Mouse (Mus musculus) small intestine, adult 10 weeks (tissue): ENCODE measurements around the gene Cst6. TPM values are rescaled to one million over a fixed set of nuclear protein-coding genes. Genes with fewer than 3 reads are reported as not detected.

ENCODE experiments used
- polyA plus RNA-seq: library from polyadenylated mRNA; stranded (reverse); fragments of 350-450 nt; fragmentation: Illumina TruSeq; extraction: RNeasy Lipid Tissue Mini Kit (QIAGEN cat#74804); gene quantifications from one replicate; pipeline ENCODE4 v1.2.3, GENCODE M21; 2014; ENCODE audit warnings: low replicate concordance

The Cst6 gene
- 1.3 TPM for polyA plus RNA-seq

GRCm38 (mm10) chr19:5349502-5349873, at the start of gene Cst6:
Gene Cst6, minus strand, starts transcription at chr19:5349574.

GRCm38 (mm10) chr19:5388588-5389242, 39.3 kb upstream of the Cst6 start, which contains the start of gene Sart1:
Gene Sart1, minus strand, starts transcription at chr19:5388703.

GRCm38 (mm10) chr19:5367053-5367359, 17.6 kb upstream of the Cst6 start, which contains the start of gene Banf1:
Gene Banf1, minus strand, starts transcription at chr19:5367168.

GRCm38 (mm10) chr19:5366175-5367052, 17.0 kb upstream of the Cst6 start, which contains the start of gene Eif1ad:
Gene Eif1ad, plus strand, starts transcription at chr19:5366741.

GRCm38 (mm10) chr19:5335441-5335840, 13.9 kb downstream of the Cst6 start, which contains the start of gene Catsper1:
Gene Catsper1, plus strand, starts transcription at chr19:5335741.

GRCm38 (mm10) chr19:5297903-5298800, 51.2 kb downstream of the Cst6 start, which contains the start of gene Gal3st3:
Gene Gal3st3, plus strand, starts transcription at chr19:5298331.

GRCm38 (mm10) chr19:5294972-5295735, 54.2 kb downstream of the Cst6 start, which contains the start of gene Sf3b2:
Gene Sf3b2, minus strand, starts transcription at chr19:5295455.

Other genes starting within 250 kb of the Cst6 start
- gene Rab1b, start 242.5 kb downstream of the Cst6 start, polyA plus RNA-seq: 0.67 TPM
- not detected for gene Klc2, start 231.0 kb downstream of the Cst6 start, polyA plus RNA-seq
- 0.74 TPM for gene Pacs1, start 76.5 kb downstream of the Cst6 start, polyA plus RNA-seq
- 25.7 TPM for gene Sf3b2, start 54.1 kb downstream of the Cst6 start, polyA plus RNA-seq
- not detected for gene Gal3st3, start 51.2 kb downstream of the Cst6 start, polyA plus RNA-seq
- gene Catsper1, start 13.8 kb downstream of the Cst6 start, polyA plus RNA-seq: not detected
- gene Eif1ad, start 17.2 kb upstream of the Cst6 start, polyA plus RNA-seq: 18.5 TPM
- gene Banf1, start 17.6 kb upstream of the Cst6 start, polyA plus RNA-seq: 4.5 TPM
- gene Sart1, start 39.1 kb upstream of the Cst6 start, polyA plus RNA-seq: 1.6 TPM
- not detected for gene Tsga10ip, start 53.0 kb upstream of the Cst6 start, polyA plus RNA-seq
- 1.9 TPM for gene Drap1, start 75.4 kb upstream of the Cst6 start, polyA plus RNA-seq
- gene AI837181, start 75.6 kb upstream of the Cst6 start, polyA plus RNA-seq: not detected
- gene Fosl1, start 98.0 kb upstream of the Cst6 start, polyA plus RNA-seq: not detected
- gene Ccdc85b, start 108.3 kb upstream of the Cst6 start, polyA plus RNA-seq: 0.15 TPM
- gene Fibp, start 111.0 kb upstream of the Cst6 start, polyA plus RNA-seq: 2.7 TPM
- not detected for gene Ctsw, start 118.9 kb upstream of the Cst6 start, polyA plus RNA-seq
- 0.74 TPM for gene Efemp2, start 124.4 kb upstream of the Cst6 start, polyA plus RNA-seq
- gene Mus81, start 138.8 kb upstream of the Cst6 start, polyA plus RNA-seq: not detected
- 164 TPM for gene Cfl1, start 140.9 kb upstream of the Cst6 start, polyA plus RNA-seq
- gene 1700020D05Rik, start 154.2 kb upstream of the Cst6 start, polyA plus RNA-seq: not detected
- not detected for gene Snx32, start 161.0 kb upstream of the Cst6 start, polyA plus RNA-seq
- gene Ovol1, start 211.1 kb upstream of the Cst6 start, polyA plus RNA-seq: 9.6 TPM
- gene Ap5b1, start 218.5 kb upstream of the Cst6 start, polyA plus RNA-seq: not detected